Mouse (Mus musculus): ENCODE data around the gene Kcnj6.

DNA sequence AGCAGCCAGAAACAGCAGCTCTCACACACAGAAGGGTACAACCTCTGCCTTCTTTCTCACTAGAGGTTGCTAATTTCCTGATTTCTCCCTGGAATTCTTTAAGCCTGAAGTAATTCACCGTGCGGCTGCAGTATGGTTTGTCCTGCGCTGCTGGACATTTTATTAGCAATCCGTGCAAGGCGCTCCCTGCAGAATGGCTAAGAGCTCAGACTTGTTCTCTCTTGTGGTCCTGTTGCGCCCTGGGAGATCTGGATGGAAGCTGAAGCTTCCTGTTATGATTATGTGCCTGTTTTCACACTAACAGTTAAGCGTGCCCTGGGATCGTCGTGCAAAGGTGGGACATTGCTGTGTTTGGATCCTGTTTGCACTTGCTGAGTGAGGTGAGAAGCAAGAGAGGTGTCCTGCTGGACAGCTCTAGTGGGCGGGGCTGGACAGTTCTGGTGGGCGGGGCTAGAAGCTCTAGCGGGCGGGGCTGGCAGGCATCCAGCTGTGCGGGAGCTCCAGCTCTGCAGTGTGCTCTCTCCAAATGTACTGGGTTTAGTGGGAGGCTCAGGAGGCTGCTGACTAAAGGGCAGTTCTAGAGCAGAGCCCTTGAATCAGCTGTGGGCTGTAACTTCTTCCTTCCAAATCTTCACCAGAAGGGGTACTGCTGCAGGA, 131.1 kb downstream of the Kcnj6 start:
- TF ChIP-seq CHD2 (IDR thresholded peaks at IDR 0.05; ENCODE audit: low read depth, low read length): no peak
- no peak for TF ChIP-seq MAFK (IDR thresholded peaks at IDR 0.05; ENCODE audit: insufficient read depth, low read depth, low read length)
- no peak for TF ChIP-seq ZC3H11A (IDR thresholded peaks at IDR 0.05; ENCODE audit: borderline replicate concordance, low read depth, low read length)
- no peak for TF ChIP-seq HCFC1 (IDR thresholded peaks at IDR 0.05; ENCODE audit: borderline replicate concordance, insufficient read depth, low read length)

Measured in ES-E14 (cell line).